Mouse (Mus musculus): ENCODE measurements around the gene Copz1. TPM values are rescaled to one million over a fixed set of nuclear protein-coding genes. Genes with fewer than 3 reads are reported as not detected.

Copz1 gene
- total RNA-seq, 2 experiments from 2014 or later: 93.5 to 97.5 TPM

GRCm38 (mm10) chr15:103290417-103290816, 17.9 kb downstream of the Copz1 start:
- DNase-seq (ENCODE audit: low spot score in 2 of 2): no peak

GRCm38 (mm10) chr15:103290843-103291242, 18.3 kb downstream of the Copz1 start:
- DNase-seq (ENCODE audit: low spot score in 2 of 2): no peak

- no peak for DNase-seq (ENCODE audit: low spot score in 2 of 2)
Observed at GRCm38 (mm10) chr15:103292673-103293345, 20.3 kb downstream of the Copz1 start.

- no peak for DNase-seq (ENCODE audit: low spot score in 2 of 2)
Observed at GRCm38 (mm10) chr15:103293375-103293774, 20.9 kb downstream of the Copz1 start.

- no peak for DNase-seq (ENCODE audit: low spot score in 2 of 2)
Observed at GRCm38 (mm10) chr15:103294649-103295048, 22.1 kb downstream of the Copz1 start.

GRCm38 (mm10) chr15:103295851-103296250, 23.3 kb downstream of the Copz1 start:
- no peak for DNase-seq (ENCODE audit: low spot score in 2 of 2)

GRCm38 (mm10) chr15:103297313-103297712, 24.8 kb downstream of the Copz1 start:
- DNase-seq (ENCODE audit: low spot score in 2 of 2): no peak

GRCm38 (mm10) chr15:103298026-103298425, 25.5 kb downstream of the Copz1 start:
- no peak for DNase-seq (ENCODE audit: low spot score in 2 of 2)

- DNase-seq (ENCODE audit: low spot score in 2 of 2): no peak
Observed at GRCm38 (mm10) chr15:103298861-103299616, 26.5 kb downstream of the Copz1 start.

- DNase-seq (ENCODE audit: low spot score in 2 of 2): peak in 1 of 2 experiments; percentile 58
Observed at GRCm38 (mm10) chr15:103299644-103300043, 27.1 kb downstream of the Copz1 start.

GRCm38 (mm10) chr15:103300067-103300471, 27.6 kb downstream of the Copz1 start:
- DNase-seq (ENCODE audit: low spot score in 2 of 2): peak; percentile 59 to 70

GRCm38 (mm10) chr15:103300560-103300959, 28.0 kb downstream of the Copz1 start:
- DNase-seq (ENCODE audit: low spot score in 2 of 2): no peak

GRCm38 (mm10) chr15:103301046-103301445, 28.5 kb downstream of the Copz1 start:
- DNase-seq (ENCODE audit: low spot score in 2 of 2): no peak

- no peak for DNase-seq (ENCODE audit: low spot score in 2 of 2)
Observed at GRCm38 (mm10) chr15:103301547-103302340, 29.2 kb downstream of the Copz1 start.

GRCm38 (mm10) chr15:103302341-103303021, 30.0 kb downstream of the Copz1 start:
- DNase-seq (ENCODE audit: low spot score in 2 of 2): no peak

GRCm38 (mm10) chr15:103303916-103304615, 31.6 kb downstream of the Copz1 start:
- no peak for DNase-seq (ENCODE audit: low spot score in 2 of 2)

- DNase-seq (ENCODE audit: low spot score in 2 of 2): no peak
Observed at GRCm38 (mm10) chr15:103304616-103304969, 32.1 kb downstream of the Copz1 start.

GRCm38 (mm10) chr15:103305070-103305678, 32.7 kb downstream of the Copz1 start:
- peak; percentile 94 to 96 for DNase-seq (ENCODE audit: low spot score in 2 of 2)

GRCm38 (mm10) chr15:103305792-103306645, 33.5 kb downstream of the Copz1 start:
- no peak for DNase-seq (ENCODE audit: low spot score in 2 of 2)
